Mouse (Mus musculus): ENCODE results near the gene Ppargc1a.

GRCm38 (mm10) chr5:51445726-51446125, 121.8 kb downstream of the Ppargc1a start:
- TF ChIP-seq CTCF (conservative IDR thresholded peaks at IDR 0.05; ENCODE audit: insufficient read depth, insufficient read length, low read depth, low read length) (no peak), POLR2A (IDR thresholded peaks at IDR 0.05; ENCODE audit: low read depth, low read length) (no peak)

All from kidney, adult 2 months (tissue).